Mouse (Mus musculus): ENCODE data around the gene Zwint. TPM values are rescaled to one million over a fixed set of nuclear protein-coding genes. Genes with fewer than 3 reads are reported as not detected.

The Zwint gene
- polyA plus RNA-seq, 1 experiment = 72.5 TPM

DNA sequence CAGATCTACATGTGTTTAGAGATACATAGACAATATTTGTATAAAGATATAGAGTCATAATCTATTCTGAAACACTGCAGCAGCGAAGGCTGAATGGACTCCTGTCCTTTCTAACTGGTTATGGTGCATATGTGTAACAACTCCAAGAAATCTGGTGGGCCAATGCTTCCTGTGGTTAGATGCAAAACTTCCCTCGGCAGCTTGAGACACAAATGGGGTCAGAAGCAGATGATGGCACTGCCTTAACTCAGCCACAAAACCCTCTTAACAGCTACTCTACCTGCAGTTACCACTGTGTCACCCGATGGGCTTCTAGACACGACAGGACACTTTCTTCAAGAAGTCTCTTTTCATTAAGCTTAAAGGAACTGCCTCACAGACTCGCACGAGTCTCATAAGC, 21.3 kb downstream of the Zwint start:
- Histone ChIP-seq H3ac (ENCODE audit: control insufficient read depth, insufficient read length) (no peak overlapping the region), H3K27me3 (ENCODE audit: control insufficient read depth, insufficient read depth, insufficient read length) (no peaks in the 10 kb centered on the region), H3K4me3 (no peak overlapping the region), H3K4me2 (ENCODE audit: low read depth) (no peak overlapping the region), H3K36me3 (ENCODE audit: control insufficient read depth, insufficient read depth) (peaks cover 7% of the 10 kb centered on the region), H3K79me2 (ENCODE audit: control insufficient read depth, insufficient read depth) (no peaks in the 10 kb centered on the region)
- TF ChIP-seq POLR2AphosphoS2 (IDR thresholded peaks at IDR 0.05; ENCODE audit: insufficient read length, low read depth) = no peak
- TF ChIP-seq CEBPB (IDR thresholded peaks at IDR 0.05; ENCODE audit: insufficient read depth, poor library complexity, severe bottlenecking) = no peak
- no peak for TF ChIP-seq TCF3 (IDR thresholded peaks at IDR 0.05; ENCODE audit: insufficient read length, low read depth)
- TF ChIP-seq TCF12 (IDR thresholded peaks at IDR 0.05; ENCODE audit: insufficient read depth, poor library complexity, severe bottlenecking) = no peak
- TF ChIP-seq MAX (IDR thresholded peaks at IDR 0.05; ENCODE audit: low read depth) = no peak
- no peak for TF ChIP-seq USF1 (IDR thresholded peaks at IDR 0.05; ENCODE audit: low read depth)
- TF ChIP-seq SRF (IDR thresholded peaks at IDR 0.05; ENCODE audit: control insufficient read depth, insufficient read length, low read depth) = no peak
- no peak for TF ChIP-seq MYOG (IDR thresholded peaks at IDR 0.05; ENCODE audit: control insufficient read depth in 1 of 3, insufficient read depth in 1 of 3, insufficient read length in 2 of 3, low read depth in 2 of 3)

DNA sequence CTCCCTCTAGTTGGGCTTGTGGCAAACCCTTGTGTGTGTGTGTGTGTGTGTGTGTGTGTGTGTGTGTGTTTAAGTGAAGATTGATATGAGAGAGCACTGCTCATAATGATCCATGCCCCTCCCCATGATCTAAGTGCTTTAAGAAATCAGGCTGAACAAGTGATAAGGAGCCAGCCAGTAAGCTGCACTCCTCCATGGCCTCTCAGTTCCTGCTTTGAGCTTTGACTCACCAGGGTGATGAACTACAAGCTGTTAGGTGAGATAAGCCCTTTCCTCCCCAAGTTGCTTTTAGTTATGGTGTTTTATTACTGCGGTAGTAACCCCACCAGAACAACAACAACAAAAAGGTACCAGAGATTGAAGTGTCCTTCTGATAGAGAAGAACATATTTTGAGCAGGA, 21.9 kb downstream of the Zwint start:
- no peaks in the 10 kb centered on the region for H3K79me2 ChIP-seq (ENCODE audit: control insufficient read depth, insufficient read depth)
- no peak overlapping the region for H3K4me2 ChIP-seq (ENCODE audit: low read depth)
- no peak overlapping the region for H3K4me3 ChIP-seq
- H3K27me3 ChIP-seq (ENCODE audit: control insufficient read depth, insufficient read depth, insufficient read length) = no peaks in the 10 kb centered on the region
- H3ac ChIP-seq (ENCODE audit: control insufficient read depth, insufficient read length) = no peak overlapping the region
- TF ChIP-seq REST (IDR thresholded peaks at IDR 0.05; ENCODE audit: insufficient read depth, insufficient read length) (no peak), E2F4 (IDR thresholded peaks at IDR 0.05; ENCODE audit: insufficient read depth) (no peak), POLR2AphosphoS2 (IDR thresholded peaks at IDR 0.05; ENCODE audit: insufficient read length, low read depth) (no peak), TCF3 (IDR thresholded peaks at IDR 0.05; ENCODE audit: insufficient read length, low read depth) (no peak), USF1 (IDR thresholded peaks at IDR 0.05; ENCODE audit: low read depth) (no peak), MYOD1 (IDR thresholded peaks at IDR 0.05; ENCODE audit: control insufficient read depth in 1 of 3, insufficient read length in 2 of 3, low read depth in 2 of 3) (no peak), TCF12 (IDR thresholded peaks at IDR 0.05; ENCODE audit: insufficient read depth, poor library complexity, severe bottlenecking) (no peak), CEBPB (IDR thresholded peaks at IDR 0.05; ENCODE audit: insufficient read depth, poor library complexity, severe bottlenecking) (no peak), MYOG (IDR thresholded peaks at IDR 0.05; ENCODE audit: control insufficient read depth in 1 of 3, insufficient read depth in 1 of 3, insufficient read length in 2 of 3, low read depth in 2 of 3) (no peak), POLR2A (IDR thresholded peaks at IDR 0.05; ENCODE audit: insufficient read length, low read depth) (no peak), SRF (IDR thresholded peaks at IDR 0.05; ENCODE audit: control insufficient read depth, insufficient read length, low read depth) (no peak), MAX (IDR thresholded peaks at IDR 0.05; ENCODE audit: low read depth) (no peak)
- H3K36me3 ChIP-seq (ENCODE audit: control insufficient read depth, insufficient read depth) = peaks cover 7% of the 10 kb centered on the region

DNA sequence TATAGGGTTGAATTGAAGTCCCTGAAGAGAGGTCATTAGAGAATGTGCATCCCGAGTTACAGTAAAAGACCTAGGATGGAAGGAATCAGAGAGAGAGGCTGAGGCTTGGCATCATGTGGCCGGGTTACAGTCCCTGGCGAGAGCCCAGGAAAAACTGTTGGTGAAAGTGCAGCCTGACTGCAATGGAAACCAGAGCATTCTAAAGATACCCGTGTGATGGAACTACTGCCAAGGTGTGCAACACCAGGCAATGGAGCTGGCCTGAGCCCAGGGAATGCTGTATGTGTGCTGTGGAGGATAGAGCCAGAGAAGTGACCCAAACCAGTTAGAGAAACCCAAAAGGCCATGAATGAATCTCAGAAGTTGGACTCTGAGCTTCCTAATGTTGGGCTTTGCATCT, 24.4 kb downstream of the Zwint start:
- no peak for TF ChIP-seq POLR2A (IDR thresholded peaks at IDR 0.05; ENCODE audit: insufficient read length, low read depth)
- no peaks in the 10 kb centered on the region for H3K27me3 ChIP-seq (ENCODE audit: control insufficient read depth, insufficient read depth, insufficient read length)
- no peak overlapping the region for H3K4me2 ChIP-seq (ENCODE audit: low read depth)
- no peak overlapping the region for H3ac ChIP-seq (ENCODE audit: control insufficient read depth, insufficient read length)
- H3K4me3 ChIP-seq = no peak overlapping the region
- H3K79me2 ChIP-seq (ENCODE audit: control insufficient read depth, insufficient read depth) = no peaks in the 10 kb centered on the region
- H3K36me3 ChIP-seq (ENCODE audit: control insufficient read depth, insufficient read depth) = no peaks in the 10 kb centered on the region

DNA sequence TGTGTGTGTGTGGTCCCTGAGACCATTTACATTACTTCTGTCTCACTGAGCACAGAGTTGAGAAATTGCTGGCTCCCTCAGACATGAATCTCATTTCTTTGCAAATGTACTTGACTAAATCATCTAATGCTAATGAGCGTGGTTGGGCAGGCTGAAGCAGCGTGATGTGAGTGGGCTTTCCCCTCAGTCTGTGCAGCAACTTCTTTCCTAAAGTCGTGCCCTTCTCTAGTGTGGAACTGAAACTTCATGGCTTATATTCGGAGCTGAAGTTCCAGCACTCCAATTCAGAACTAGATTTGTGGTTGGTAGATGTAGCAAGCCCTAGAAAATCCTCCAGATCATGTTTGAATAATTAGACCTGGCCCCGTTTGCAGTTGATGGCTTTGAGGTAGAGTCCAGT, 46.4 kb downstream of the Zwint start:
- Histone ChIP-seq H3K36me3 (ENCODE audit: control insufficient read depth, insufficient read depth) (no peaks in the 10 kb centered on the region), H3ac (ENCODE audit: control insufficient read depth, insufficient read length) (no peak overlapping the region), H3K27me3 (ENCODE audit: control insufficient read depth, insufficient read depth, insufficient read length) (no peaks in the 10 kb centered on the region), H3K4me3 (no peak overlapping the region), H3K4me2 (ENCODE audit: low read depth) (no peak overlapping the region), H3K79me2 (ENCODE audit: control insufficient read depth, insufficient read depth) (no peaks in the 10 kb centered on the region)
- TF ChIP-seq MAX (IDR thresholded peaks at IDR 0.05; ENCODE audit: low read depth) (no peak), TCF12 (IDR thresholded peaks at IDR 0.05; ENCODE audit: insufficient read depth, poor library complexity, severe bottlenecking) (no peak), POLR2A (IDR thresholded peaks at IDR 0.05; ENCODE audit: insufficient read length, low read depth) (no peak), MYOG (IDR thresholded peaks at IDR 0.05; ENCODE audit: control insufficient read depth in 1 of 3, insufficient read depth in 1 of 3, insufficient read length in 2 of 3, low read depth in 2 of 3) (no peak), CEBPB (IDR thresholded peaks at IDR 0.05; ENCODE audit: insufficient read depth, poor library complexity, severe bottlenecking) (no peak), SRF (IDR thresholded peaks at IDR 0.05; ENCODE audit: control insufficient read depth, insufficient read length, low read depth) (no peak), USF1 (IDR thresholded peaks at IDR 0.05; ENCODE audit: low read depth) (no peak), TCF3 (IDR thresholded peaks at IDR 0.05; ENCODE audit: insufficient read length, low read depth) (no peak), E2F4 (IDR thresholded peaks at IDR 0.05; ENCODE audit: insufficient read depth) (no peak), POLR2AphosphoS2 (IDR thresholded peaks at IDR 0.05; ENCODE audit: insufficient read length, low read depth) (no peak), MYOD1 (IDR thresholded peaks at IDR 0.05; ENCODE audit: control insufficient read depth in 1 of 3, insufficient read length in 2 of 3, low read depth in 2 of 3) (no peak), REST (IDR thresholded peaks at IDR 0.05; ENCODE audit: insufficient read depth, insufficient read length) (no peak)

DNA sequence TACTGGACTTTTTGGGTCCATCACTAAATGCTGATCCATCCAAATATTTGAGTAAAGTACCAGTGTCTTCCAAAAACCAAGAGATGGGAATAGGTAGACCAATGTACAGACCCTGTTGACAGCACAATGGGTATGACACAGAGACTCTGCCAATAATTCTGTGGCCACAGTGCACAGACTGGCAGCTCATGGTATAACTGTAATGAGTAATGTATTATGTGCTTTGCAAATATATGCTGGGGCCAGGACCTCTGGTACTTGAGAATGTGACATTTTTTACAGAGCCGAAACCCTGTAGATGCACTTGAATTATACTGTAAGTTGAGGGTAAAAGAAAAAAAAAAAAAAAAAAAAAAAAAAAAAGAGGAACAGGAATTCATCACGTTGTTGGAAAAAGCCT, 59.1 kb downstream of the Zwint start:
- Histone ChIP-seq H3K4me2 (ENCODE audit: low read depth) (no peak overlapping the region), H3K27me3 (ENCODE audit: control insufficient read depth, insufficient read depth, insufficient read length) (no peaks in the 10 kb centered on the region), H3ac (ENCODE audit: control insufficient read depth, insufficient read length) (no peak overlapping the region), H3K4me3 (no peak overlapping the region), H3K79me2 (ENCODE audit: control insufficient read depth, insufficient read depth) (no peaks in the 10 kb centered on the region), H3K36me3 (ENCODE audit: control insufficient read depth, insufficient read depth) (no peaks in the 10 kb centered on the region)
- TF ChIP-seq MYOD1 (IDR thresholded peaks at IDR 0.05; ENCODE audit: control insufficient read depth in 1 of 3, insufficient read length in 2 of 3, low read depth in 2 of 3) = no peak
- no peak for TF ChIP-seq USF1 (IDR thresholded peaks at IDR 0.05; ENCODE audit: low read depth)
- TF ChIP-seq E2F4 (IDR thresholded peaks at IDR 0.05; ENCODE audit: insufficient read depth) = no peak
- no peak for TF ChIP-seq CEBPB (IDR thresholded peaks at IDR 0.05; ENCODE audit: insufficient read depth, poor library complexity, severe bottlenecking)
- no peak for TF ChIP-seq TCF3 (IDR thresholded peaks at IDR 0.05; ENCODE audit: insufficient read length, low read depth)
- no peak for TF ChIP-seq POLR2A (IDR thresholded peaks at IDR 0.05; ENCODE audit: insufficient read length, low read depth)

All from myocyte (in vitro differentiated cells).